Mouse (Mus musculus) spleen, adult 18-20 months (tissue): Measurements from ENCODE around the gene Fam163a.

Experiments
- DNase-seq, 2 experiments: peaks; one replicate each; pipeline ENCODE4 v3.0.0; 2022; ENCODE audit warnings: mixed read lengths in 2 of 2

Fam163a gene

GRCm38 (mm10) chr1:156076474-156076873 is 128.4 kb downstream of the Fam163a start:
- no peak for DNase-seq

- DNase-seq, result no peak
Observed at GRCm38 (mm10) chr1:156074575-156074974, 130.3 kb downstream of the Fam163a start.

GRCm38 (mm10) chr1:156073169-156073821 is 131.5 kb downstream of the Fam163a start:
- peak in 1 of 2 experiments; percentile 7 for DNase-seq

GRCm38 (mm10) chr1:156070106-156070505 is 134.7 kb downstream of the Fam163a start:
- no peak for DNase-seq

GRCm38 (mm10) chr1:156066133-156066532 is 138.7 kb downstream of the Fam163a start:
- DNase-seq, result no peak

GRCm38 (mm10) chr1:156062193-156062592 is 142.6 kb downstream of the Fam163a start:
- no peak for DNase-seq

- no peak for DNase-seq
Observed at GRCm38 (mm10) chr1:156058207-156058606, 146.6 kb downstream of the Fam163a start.

- no peak for DNase-seq
Observed at GRCm38 (mm10) chr1:156046688-156047087, 158.1 kb downstream of the Fam163a start.

GRCm38 (mm10) chr1:156044211-156044611 is 160.6 kb downstream of the Fam163a start:
- DNase-seq, result no peak

GRCm38 (mm10) chr1:156043027-156043426 is 161.8 kb downstream of the Fam163a start:
- peak in 1 of 2 experiments; percentile 46 for DNase-seq

GRCm38 (mm10) chr1:156042481-156042880 is 162.3 kb downstream of the Fam163a start:
- no peak for DNase-seq

- DNase-seq, result no peak
Observed at GRCm38 (mm10) chr1:156041451-156042241, 163.2 kb downstream of the Fam163a start.

GRCm38 (mm10) chr1:156040731-156041401 is 164.0 kb downstream of the Fam163a start:
- DNase-seq, result peak; percentile 80 to 81

GRCm38 (mm10) chr1:156039989-156040388 is 164.8 kb downstream of the Fam163a start:
- peak in 1 of 2 experiments; percentile 11 for DNase-seq

GRCm38 (mm10) chr1:156037144-156037583 is 167.7 kb downstream of the Fam163a start:
- peak in 1 of 2 experiments; percentile 24 for DNase-seq

GRCm38 (mm10) chr1:156035930-156036737 is 168.7 kb downstream of the Fam163a start, which contains the start of gene Tor1aip1:
TSS of gene Tor1aip1 (minus strand) at chr1:156036480.
- peak; percentile 96 to 97 for DNase-seq

GRCm38 (mm10) chr1:156035269-156035929 is 169.4 kb downstream of the Fam163a start, which contains the start of gene Tor1aip2:
TSS of gene Tor1aip2 (plus strand) at chr1:156035403.
- peak in 1 of 2 experiments; percentile 74 for DNase-seq

- no peak for DNase-seq
Observed at GRCm38 (mm10) chr1:156034661-156035060, 170.2 kb downstream of the Fam163a start.

- no peak for DNase-seq
Observed at GRCm38 (mm10) chr1:156033921-156034320, 170.9 kb downstream of the Fam163a start.

- DNase-seq, result no peak
Observed at GRCm38 (mm10) chr1:156028340-156028975, 176.4 kb downstream of the Fam163a start.

GRCm38 (mm10) chr1:156027849-156028248 is 177.0 kb downstream of the Fam163a start:
- DNase-seq, result no peak
